Mouse (Mus musculus) kidney, embryonic 14.5 days (tissue): ENCODE measurements around the gene Dzip1. TPM values are rescaled to one million over a fixed set of nuclear protein-coding genes. Genes with fewer than 3 reads are reported as not detected.

ENCODE experiments used
- ATAC-seq: fragments of 200-750 bp; cut with Nextera tagmentation; 2 replicates; pipeline ENCODE4 v1.8.0; 2017; ENCODE audit warnings: moderate number of reproducible peaks, mild to moderate bottlenecking, moderate TSS enrichment, moderate library complexity; ENCODE audit not compliant: low FRiP score, low TSS enrichment
- H3K27ac ChIP-seq: fragments of 300-500 bp; sonication (generic); 2 replicates; pipeline ENCODE4 v1.5.1; 2014; ENCODE audit warnings: low read depth, mild to moderate bottlenecking, low read length, moderate library complexity, mixed read lengths
- H3K27me3 ChIP-seq: fragments of 300-500 bp; sonication (generic); 2 replicates; pipeline ENCODE4 v1.6.1; 2014; ENCODE audit warnings: mild to moderate bottlenecking, low read length; ENCODE audit not compliant: control insufficient read depth, insufficient read depth
- H3K36me3 ChIP-seq: fragments of 300-500 bp; sonication (generic); 2 replicates; pipeline ENCODE4 v1.6.1; 2014; ENCODE audit warnings: low read length, mixed read lengths; ENCODE audit not compliant: control insufficient read depth, insufficient read depth
- H3K4me1 ChIP-seq: fragments of 300-500 bp; sonication (generic); 2 replicates; pipeline ENCODE4 v1.6.1; 2014; ENCODE audit warnings: low read length, mixed read lengths; ENCODE audit not compliant: control insufficient read depth, insufficient read depth
- H3K4me2 ChIP-seq: fragments of 300-500 bp; sonication (generic); replicated peaks from 2 replicates; pipeline ENCODE4 v1.6.1; 2014; ENCODE audit warnings: low read depth, mild to moderate bottlenecking, low read length
- H3K4me3 ChIP-seq: fragments of 300-500 bp; sonication (generic); 2 replicates; pipeline ENCODE4 v1.5.1; 2014; ENCODE audit warnings: mild to moderate bottlenecking, low read length
- H3K9ac ChIP-seq: fragments of 300-500 bp; sonication (generic); 2 replicates; pipeline ENCODE4 v1.6.1; 2014; ENCODE audit warnings: low read depth, mild to moderate bottlenecking, low read length, moderate library complexity
- H3K9me3 ChIP-seq: fragments of 300-500 bp; sonication (generic); 2 replicates; pipeline ENCODE4 v1.6.1; 2016; ENCODE audit warnings: low read length; ENCODE audit not compliant: control insufficient read depth
- WGBS: fragments of 180-500 bp; shearing (Covaris S2); extraction: QIAGEN DNeasy Blood & Tissue Kit; methylation state at CpG from one replicate; pipeline ENCODE4 v1.1.7; 2014; 5-methylcytosine and 5-hydroxymethylcytosine counted together
- polyA plus RNA-seq: library from polyadenylated mRNA; unstranded; fragments of >200 nt; fragmentation: Nextera tagmentation; extraction: Ambion mirVana; gene quantifications from 2 replicates; pipeline ENCODE4 v1.2.1, GENCODE M21; 2014

Gene Dzip1
- polyA plus RNA-seq, 1 experiment from 2014 or later = 26.7 TPM

- Histone ChIP-seq H3K4me2 (no peak overlapping the region), H3K9me3 (no peaks in the 10 kb centered on the region), H3K4me1 (peaks cover 3% of the 10 kb centered on the region; the same call in 1 of the 2 replicates), H3K36me3 (no peaks in the 10 kb centered on the region), H3K27me3 (no peaks in the 10 kb centered on the region), H3K9ac (no peak overlapping the region), H3K4me3 (no peak overlapping the region), H3K27ac (no peak overlapping the region)
- no peak; the same call in 1 of the 2 replicates for ATAC-seq
- 53% methylated on average over 8 of the region's 8 CpGs for WGBS
Measured at GRCm38 (mm10) chr14:118838556-118839120, 86.6 kb downstream of the Dzip1 start.

- no peak for ATAC-seq
- H3K27ac ChIP-seq = no peak overlapping the region
- 92% methylated on average over 7 of the region's 7 CpGs for WGBS
- no peak overlapping the region for H3K9ac ChIP-seq
- H3K9me3 ChIP-seq = no peaks in the 10 kb centered on the region
- no peak overlapping the region for H3K4me3 ChIP-seq
- no peaks in the 10 kb centered on the region for H3K27me3 ChIP-seq
- peaks cover 3% of the 10 kb centered on the region; the same call in 1 of the 2 replicates for H3K4me1 ChIP-seq
- H3K36me3 ChIP-seq = no peaks in the 10 kb centered on the region
- no peak overlapping the region for H3K4me2 ChIP-seq
Measured at GRCm38 (mm10) chr14:118836754-118837153, 88.5 kb downstream of the Dzip1 start.

GRCm38 (mm10) chr14:118836145-118836544 lies 89.1 kb downstream of the Dzip1 start:
- whole genome bisulfite sequencing = 86% methylated on average over 11 of the region's 11 CpGs
- Histone ChIP-seq H3K9ac (no peak overlapping the region), H3K27ac (no peak overlapping the region), H3K4me2 (no peak overlapping the region), H3K27me3 (no peaks in the 10 kb centered on the region), H3K9me3 (no peaks in the 10 kb centered on the region), H3K4me3 (no peak overlapping the region), H3K36me3 (no peaks in the 10 kb centered on the region), H3K4me1 (peaks cover 3% of the 10 kb centered on the region; the same call in 1 of the 2 replicates)
- no peak for ATAC-seq

GRCm38 (mm10) chr14:118834313-118834712 lies 90.9 kb downstream of the Dzip1 start:
- Histone ChIP-seq H3K4me3 (no peak overlapping the region), H3K27me3 (no peaks in the 10 kb centered on the region), H3K9me3 (no peaks in the 10 kb centered on the region), H3K4me1 (peaks cover 3% of the 10 kb centered on the region; the same call in 1 of the 2 replicates), H3K4me2 (no peak overlapping the region), H3K9ac (no peak overlapping the region), H3K27ac (peak overlapping the region; percentile 38; the same call in 1 of the 2 replicates), H3K36me3 (no peaks in the 10 kb centered on the region)
- WGBS = 1% methylated on average over 7 of the region's 7 CpGs
- no peak for ATAC-seq

- WGBS = 73% methylated on average over 6 of the region's 6 CpGs
- Histone ChIP-seq H3K4me3 (no peak overlapping the region), H3K4me2 (no peak overlapping the region), H3K9me3 (no peaks in the 10 kb centered on the region), H3K4me1 (peaks cover 3% of the 10 kb centered on the region; the same call in 1 of the 2 replicates), H3K27ac (no peak overlapping the region), H3K36me3 (no peaks in the 10 kb centered on the region), H3K27me3 (no peaks in the 10 kb centered on the region), H3K9ac (no peak overlapping the region)
- ATAC-seq = no peak
Measured at GRCm38 (mm10) chr14:118833241-118833640, 92.0 kb downstream of the Dzip1 start.

- H3K27me3 ChIP-seq = no peaks in the 10 kb centered on the region
- WGBS = 71% methylated on average over 4 of the region's 4 CpGs
- no peaks in the 10 kb centered on the region for H3K9me3 ChIP-seq
- no peak overlapping the region for H3K4me2 ChIP-seq
- peaks cover 3% of the 10 kb centered on the region; the same call in 1 of the 2 replicates for H3K4me1 ChIP-seq
- H3K9ac ChIP-seq = no peak overlapping the region
- no peaks in the 10 kb centered on the region for H3K36me3 ChIP-seq
- H3K4me3 ChIP-seq = no peak overlapping the region
- no peak for ATAC-seq
- H3K27ac ChIP-seq = no peak overlapping the region
Measured at GRCm38 (mm10) chr14:118831597-118831996, 93.7 kb downstream of the Dzip1 start.

- H3K27ac ChIP-seq = no peak overlapping the region
- no peak overlapping the region for H3K4me2 ChIP-seq
- no peaks in the 10 kb centered on the region for H3K27me3 ChIP-seq
- H3K4me3 ChIP-seq = no peak overlapping the region
- no peak overlapping the region for H3K9ac ChIP-seq
- ATAC-seq = no peak
- peaks cover 3% of the 10 kb centered on the region; the same call in 1 of the 2 replicates for H3K4me1 ChIP-seq
- WGBS = 81% methylated on average over 11 of the region's 11 CpGs
- H3K9me3 ChIP-seq = no peaks in the 10 kb centered on the region
- H3K36me3 ChIP-seq = no peaks in the 10 kb centered on the region
Measured at GRCm38 (mm10) chr14:118829331-118830095, 95.7 kb downstream of the Dzip1 start.

GRCm38 (mm10) chr14:118827283-118827904 lies 97.9 kb downstream of the Dzip1 start:
- Histone ChIP-seq H3K27me3 (no peaks in the 10 kb centered on the region), H3K4me2 (no peak overlapping the region), H3K27ac (no peak overlapping the region), H3K4me3 (no peak overlapping the region), H3K4me1 (no peaks in the 10 kb centered on the region), H3K9me3 (no peaks in the 10 kb centered on the region), H3K9ac (no peak overlapping the region), H3K36me3 (no peaks in the 10 kb centered on the region)
- no peak for ATAC-seq
- WGBS = 54% methylated on average over 7 of the region's 7 CpGs

DNA sequence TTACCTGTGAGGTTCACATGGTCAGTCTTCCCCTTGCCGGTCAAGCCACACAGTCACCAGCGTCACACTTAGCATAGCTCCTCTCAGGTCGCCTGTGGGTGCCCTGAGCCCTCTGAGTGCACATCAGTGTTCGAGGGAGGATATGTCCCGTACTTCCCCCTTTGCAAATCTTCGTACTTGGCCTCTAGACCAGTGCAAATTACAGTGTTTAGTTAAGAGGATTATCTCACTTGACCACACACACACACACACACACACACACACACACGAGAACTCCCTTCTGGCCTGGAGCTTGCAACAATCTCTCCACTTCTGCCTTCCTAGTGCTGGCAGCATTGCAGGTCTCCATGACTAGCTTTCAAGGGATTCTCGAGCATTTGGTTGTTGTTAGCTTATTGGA lies 98.9 kb downstream of the Dzip1 start:
- H3K9me3 ChIP-seq = no peaks in the 10 kb centered on the region
- 87% methylated on average over 8 of the region's 8 CpGs for WGBS

More for the DNA sequence above, 98.9 kb downstream of the Dzip1 start:
- H3K4me1 ChIP-seq = no peaks in the 10 kb centered on the region
- H3K9ac ChIP-seq = no peak overlapping the region
- H3K36me3 ChIP-seq = no peaks in the 10 kb centered on the region
- no peak overlapping the region for H3K4me3 ChIP-seq
- H3K27me3 ChIP-seq = no peaks in the 10 kb centered on the region
- no peak overlapping the region for H3K4me2 ChIP-seq
- no peak for ATAC-seq
- no peak overlapping the region for H3K27ac ChIP-seq
